Mouse (Mus musculus) intestine, embryonic 15.5 days (tissue): Measurements from ENCODE around the gene Gm20662. TPM values are rescaled to one million over a fixed set of nuclear protein-coding genes. Genes with fewer than 3 reads are reported as not detected.
"Not testable (repeated sequence)": the region's sequence is repeated elsewhere in the genome, so short reads cannot be mapped to it uniquely, and the experiment has no call there.

ENCODE experiments used
- ATAC-seq: fragments of 200-750 bp; cut with Nextera tagmentation; 2 replicates; pipeline ENCODE4 v1.8.0; 2017; ENCODE audit warnings: moderate TSS enrichment, moderate library complexity
- H3K27ac ChIP-seq: fragments of 300-500 bp; sonication (generic); 2 replicates; pipeline ENCODE4 v1.5.1; 2015; ENCODE audit warnings: mild to moderate bottlenecking, inconsistent platforms
- H3K27me3 ChIP-seq: fragments of 300-500 bp; sonication (generic); replicated peaks from 2 replicates; pipeline ENCODE4 v1.6.1; 2015; ENCODE audit warnings: inconsistent platforms
- H3K36me3 ChIP-seq: fragments of 300-500 bp; sonication (generic); 2 replicates; pipeline ENCODE4 v1.6.1; 2015; ENCODE audit warnings: inconsistent platforms
- H3K4me1 ChIP-seq: fragments of 300-500 bp; sonication (generic); replicated peaks from 2 replicates; pipeline ENCODE4 v1.6.1; 2015; ENCODE audit warnings: inconsistent platforms
- H3K4me2 ChIP-seq: fragments of 300-500 bp; sonication (generic); replicated peaks from 2 replicates; pipeline ENCODE4 v1.6.1; 2015; ENCODE audit warnings: mild to moderate bottlenecking, inconsistent platforms
- H3K4me3 ChIP-seq: fragments of 300-500 bp; sonication (generic); replicated peaks from 2 replicates; pipeline ENCODE4 v1.5.1; 2015; ENCODE audit warnings: inconsistent platforms
- H3K9ac ChIP-seq: fragments of 300-500 bp; sonication (generic); 2 replicates; pipeline ENCODE4 v1.6.1; 2015; ENCODE audit warnings: inconsistent platforms
- H3K9me3 ChIP-seq: fragments of 300-500 bp; sonication (generic); 2 replicates; pipeline ENCODE4 v1.6.1; 2016; ENCODE audit warnings: inconsistent platforms
- WGBS: fragments of 180-500 bp; shearing (Covaris S2); methylation state at CpG from one replicate; pipeline ENCODE4 v1.1.7; 2015; 5-methylcytosine and 5-hydroxymethylcytosine counted together
- polyA plus RNA-seq: library from polyadenylated mRNA; unstranded; fragments of >200 nt; fragmentation: Nextera tagmentation; extraction: Ambion mirVana; gene quantifications from 2 replicates; pipeline ENCODE4 v1.2.1, GENCODE M21; 2015

Gm20662 gene
- polyA plus RNA-seq, 1 experiment from 2014 or later, result 0.10 TPM

DNA sequence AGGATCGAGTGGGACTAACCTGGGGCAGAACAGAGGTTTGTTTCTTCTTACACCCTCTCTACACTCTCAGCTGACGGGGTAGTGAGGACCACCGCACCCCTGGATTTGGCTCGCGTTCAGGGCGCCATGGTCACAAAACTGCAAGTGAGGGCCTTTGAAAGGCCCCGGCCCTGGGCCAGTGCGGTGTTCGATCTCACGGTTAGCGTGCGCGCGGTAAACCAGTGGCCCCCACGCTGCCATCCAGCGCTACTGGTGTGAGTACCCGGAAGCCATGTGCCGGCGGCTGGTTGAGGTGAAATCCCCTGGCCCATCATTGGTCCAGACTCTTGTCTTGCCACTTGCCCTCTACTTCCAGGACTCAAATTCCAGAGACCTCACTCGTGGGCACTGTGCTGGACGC lies 636 bp upstream of the Gm20662 start:
- Histone ChIP-seq H3K9ac (no peak overlapping the region), H3K4me1 (no peaks in the 10 kb centered on the region), H3K9me3 (no peaks in the 10 kb centered on the region), H3K4me3 (no peak overlapping the region), H3K27me3 (no peaks in the 10 kb centered on the region), H3K36me3 (no peaks in the 10 kb centered on the region), H3K27ac (no peak overlapping the region), H3K4me2 (no peak overlapping the region)
- WGBS, result 95% methylated on average over 21 of the region's 21 CpGs
- no peak for ATAC-seq

- Histone ChIP-seq H3K27ac (peak within 1 kb of the TSS; percentile 95), H3K36me3 (no peaks in the 10 kb centered on the region), H3K9me3 (no peaks in the 10 kb centered on the region), H3K4me3 (peak within 1 kb of the TSS; percentile 100), H3K27me3 (no peaks in the 10 kb centered on the region), H3K9ac (peak within 1 kb of the TSS; percentile 99), H3K4me2 (peak within 1 kb of the TSS; percentile 73), H3K4me1 (peaks cover 7% of the 10 kb centered on the region)
- WGBS, result under 1% methylated on average over 50 of the region's 51 CpGs
- ATAC-seq, result peak; percentile 99
Measured at GRCm38 (mm10) chr9:108001922-108002770, 6.0 kb downstream of the Gm20662 start, which contains the start of gene Ip6k1. Gene Ip6k1, plus strand, starts transcription at chr9:108002501.

DNA sequence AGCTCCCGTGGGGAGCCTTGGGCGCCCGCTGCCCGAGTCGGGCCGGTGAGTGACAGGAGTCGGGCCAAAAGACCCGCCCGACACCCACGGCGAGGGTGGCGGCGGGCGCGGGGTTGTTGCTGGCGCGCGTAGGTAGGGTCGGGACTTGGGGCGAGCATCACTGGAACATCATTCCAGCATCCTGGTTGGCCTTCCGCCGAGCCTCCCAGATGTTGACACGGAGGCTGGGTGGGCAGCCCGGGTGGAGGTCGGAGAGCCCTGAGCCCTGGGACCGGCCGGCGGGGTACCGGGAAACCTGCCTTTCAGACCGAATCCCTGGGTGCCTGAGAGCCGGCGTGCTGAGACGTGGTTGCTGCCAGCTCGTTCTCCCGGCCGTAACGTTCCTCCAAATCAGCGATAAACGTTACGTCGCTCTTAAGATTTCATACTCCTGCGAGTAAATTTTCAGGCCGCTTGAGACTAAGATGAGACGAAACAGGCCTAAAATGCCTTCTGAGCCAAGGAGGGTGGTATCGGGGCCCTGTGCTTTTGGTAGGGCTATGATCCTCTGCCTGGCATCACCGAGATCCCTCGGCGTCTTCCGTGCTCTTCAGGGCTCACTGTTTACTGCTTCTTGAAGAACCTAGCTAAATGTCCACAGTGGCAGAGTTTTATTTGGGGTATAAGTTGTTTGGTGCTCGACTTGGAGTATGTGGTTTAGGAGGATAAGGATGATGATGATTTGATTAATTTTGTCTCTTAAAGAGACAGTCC lies 6.8 kb downstream of the Gm20662 start:
- ATAC-seq, result peak; percentile 69
- Histone ChIP-seq H3K9ac (peak overlapping the region; percentile 99), H3K4me1 (peaks cover 10% of the 10 kb centered on the region), H3K27me3 (no peaks in the 10 kb centered on the region), H3K36me3 (no peaks in the 10 kb centered on the region), H3K4me3 (peak overlapping the region; percentile 100), H3K27ac (peak overlapping the region; percentile 95), H3K4me2 (peak overlapping the region; percentile 73), H3K9me3 (no peaks in the 10 kb centered on the region)
- under 1% methylated on average over 50 of the region's 50 CpGs for WGBS

- no peaks in the 10 kb centered on the region for H3K36me3 ChIP-seq
- peak overlapping the region; percentile 100 for H3K4me3 ChIP-seq
- H3K9me3 ChIP-seq, result no peaks in the 10 kb centered on the region
- peak overlapping the region; percentile 95; the same call in 1 of the 2 replicates for H3K27ac ChIP-seq
- no peaks in the 10 kb centered on the region for H3K27me3 ChIP-seq
- peaks cover 12% of the 10 kb centered on the region for H3K4me1 ChIP-seq
- WGBS, result 14% methylated on average over 8 of the region's 8 CpGs
- H3K9ac ChIP-seq, result peak overlapping the region; percentile 99
- H3K4me2 ChIP-seq, result peak overlapping the region; percentile 73
- no peak for ATAC-seq
Measured at GRCm38 (mm10) chr9:108003531-108003890, 7.4 kb downstream of the Gm20662 start.

DNA sequence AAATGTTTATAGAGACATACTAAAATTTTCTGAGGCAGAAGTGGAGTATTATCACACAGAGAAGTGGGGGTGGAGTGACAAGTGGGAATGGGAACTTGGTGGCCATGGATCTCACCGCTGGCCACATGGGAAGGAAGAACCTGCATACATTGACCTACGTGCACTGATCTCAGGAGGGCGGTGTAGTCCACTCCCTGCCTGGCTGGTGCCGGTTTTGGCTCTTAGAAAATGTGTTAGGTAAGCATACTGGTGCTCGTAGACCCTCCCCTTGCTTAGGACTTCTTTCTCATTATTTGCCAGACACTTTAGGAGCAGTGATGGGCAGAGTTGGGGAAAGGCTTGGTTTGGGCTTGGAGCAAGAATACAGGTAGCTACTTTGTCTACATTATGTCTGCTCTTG lies 11.9 kb downstream of the Gm20662 start:
- WGBS, result 90% methylated on average over 5 of the region's 5 CpGs
- Histone ChIP-seq H3K9me3 (no peaks in the 10 kb centered on the region), H3K27me3 (no peaks in the 10 kb centered on the region), H3K4me2 (no peak overlapping the region), H3K36me3 (no peaks in the 10 kb centered on the region), H3K4me3 (no peak overlapping the region), H3K9ac (no peak overlapping the region), H3K4me1 (peaks cover 12% of the 10 kb centered on the region), H3K27ac (no peak overlapping the region)
- no peak for ATAC-seq

- H3K4me2 ChIP-seq, result no peak overlapping the region
- 0 out of 2 replicates have a peak, but pooled peaks cover 5% of the 10 kb centered on the region for H3K4me1 ChIP-seq
- no peak overlapping the region for H3K9ac ChIP-seq
- H3K27ac ChIP-seq, result no peak overlapping the region
- no peaks in the 10 kb centered on the region for H3K36me3 ChIP-seq
- H3K9me3 ChIP-seq, result no peaks in the 10 kb centered on the region
- no peaks in the 10 kb centered on the region for H3K27me3 ChIP-seq
- H3K4me3 ChIP-seq, result no peak overlapping the region
- no peak for ATAC-seq
Measured at GRCm38 (mm10) chr9:108010385-108010784, 14.2 kb downstream of the Gm20662 start.

DNA sequence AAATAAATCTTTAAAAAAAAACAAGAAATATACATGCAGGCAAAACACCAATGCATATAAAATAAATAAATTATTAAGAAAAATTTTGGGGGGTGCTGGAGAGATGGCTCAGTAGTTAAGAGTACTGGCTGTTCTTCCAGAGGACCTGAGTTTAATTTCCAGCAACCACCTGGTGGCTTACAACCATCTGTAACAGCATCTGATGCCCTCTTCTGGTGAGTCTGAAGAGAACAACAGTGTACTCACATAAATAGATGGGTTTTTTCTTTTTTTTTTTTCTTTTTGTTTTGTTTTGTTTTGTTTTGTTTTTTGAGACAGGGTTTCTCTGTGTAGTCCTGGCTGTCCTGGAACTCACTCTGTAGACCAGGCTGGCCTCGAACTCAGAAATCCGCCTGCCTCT lies 17.4 kb downstream of the Gm20662 start:
- ATAC-seq, H3K4me2 ChIP-seq, H3K9ac ChIP-seq, H3K27ac ChIP-seq, H3K9me3 ChIP-seq, H3K36me3 ChIP-seq, H3K4me3 ChIP-seq, H3K4me1 ChIP-seq, H3K27me3 ChIP-seq: not testable (repeated sequence)
- WGBS, result 91% methylated on average over 2 of the region's 2 CpGs

- Histone ChIP-seq H3K4me3 (no peak overlapping the region), H3K4me1 (no peaks in the 10 kb centered on the region), H3K27me3 (no peaks in the 10 kb centered on the region), H3K4me2 (no peak overlapping the region), H3K27ac (no peak overlapping the region), H3K36me3 (no peaks in the 10 kb centered on the region), H3K9ac (no peak overlapping the region), H3K9me3 (no peaks in the 10 kb centered on the region)
- no peak for ATAC-seq
- WGBS, result 87% methylated on average over 3 of the region's 3 CpGs
Measured at GRCm38 (mm10) chr9:108017127-108017526, 21.0 kb downstream of the Gm20662 start.

GRCm38 (mm10) chr9:108020741-108021140 lies 24.6 kb downstream of the Gm20662 start:
- Histone ChIP-seq H3K4me3 (no peak overlapping the region), H3K36me3 (peaks cover 9% of the 10 kb centered on the region; the same call in 1 of the 2 replicates), H3K9me3 (no peaks in the 10 kb centered on the region), H3K4me2 (no peak overlapping the region), H3K27me3 (no peaks in the 10 kb centered on the region), H3K4me1 (no peaks in the 10 kb centered on the region), H3K27ac (no peak overlapping the region), H3K9ac (no peak overlapping the region)
- 90% methylated on average over 1 of the region's 1 CpGs for WGBS
- no peak for ATAC-seq

- no peak for ATAC-seq
- 91% methylated on average over 3 of the region's 3 CpGs for WGBS
- no peak overlapping the region for H3K4me3 ChIP-seq
- H3K27ac ChIP-seq, result no peak overlapping the region
- no peaks in the 10 kb centered on the region for H3K9me3 ChIP-seq
- H3K36me3 ChIP-seq, result peaks cover 16% of the 10 kb centered on the region
- no peaks in the 10 kb centered on the region for H3K27me3 ChIP-seq
- no peak overlapping the region for H3K4me2 ChIP-seq
- H3K9ac ChIP-seq, result no peak overlapping the region
- H3K4me1 ChIP-seq, result no peaks in the 10 kb centered on the region
Measured at GRCm38 (mm10) chr9:108023216-108023615, 27.1 kb downstream of the Gm20662 start.

GRCm38 (mm10) chr9:108026584-108026983 lies 30.4 kb downstream of the Gm20662 start:
- no peak overlapping the region for H3K4me3 ChIP-seq
- no peak for ATAC-seq
- no peak overlapping the region for H3K4me2 ChIP-seq
- H3K27me3 ChIP-seq, result no peaks in the 10 kb centered on the region
- H3K9ac ChIP-seq, result no peak overlapping the region
- no peaks in the 10 kb centered on the region for H3K4me1 ChIP-seq
- WGBS, result 89% methylated on average over 3 of the region's 3 CpGs
- H3K9me3 ChIP-seq, result no peaks in the 10 kb centered on the region
- no peak overlapping the region for H3K27ac ChIP-seq
- H3K36me3 ChIP-seq, result peaks cover 21% of the 10 kb centered on the region

- Histone ChIP-seq H3K27ac (no peak overlapping the region), H3K9ac (no peak overlapping the region), H3K4me3 (no peak overlapping the region), H3K4me2 (no peak overlapping the region), H3K9me3 (no peaks in the 10 kb centered on the region), H3K4me1 (no peaks in the 10 kb centered on the region), H3K36me3 (peaks cover 25% of the 10 kb centered on the region), H3K27me3 (no peaks in the 10 kb centered on the region)
- ATAC-seq, result no peak
- 96% methylated on average over 3 of the region's 3 CpGs for WGBS
Measured at GRCm38 (mm10) chr9:108027867-108028266, 31.7 kb downstream of the Gm20662 start.
